Comparison of ENCODE assay signal across 9 mouse cellular contexts in genomic region chr11:103232966-103233365, GRCm38 (mm10). TPM values are rescaled to one million over a fixed set of nuclear protein-coding genes. Genes with fewer than 3 reads are reported as not detected.
A peak's percentile ranks its signal among the peaks of the same experiment; 100 is the strongest.
DNase-seq lines count a peak whose midpoint lies in the region; ATAC-seq and TF ChIP-seq lines count a peak whose summit lies in the region.
"Had no signal": no experiment of that assay in that cellular context is flagged by ENCODE, and none has a peak within 500 bp of the region (broad histone marks: within the 10 kb centered on the region; RNA-seq: fewer than 3 reads in every experiment).

No protein-coding gene starts in this region.

- H3K4me1 ChIP-seq in lung, embryonic 14.5 days (ENCODE audit: insufficient read depth) = no peaks in the 10 kb centered on the region

- TF ChIP-seq CTCF in lung, embryonic 14.5 days (IDR thresholded peaks at IDR 0.05; ENCODE audit: low read depth) = peak; percentile 91

- ATAC-seq in CD4-positive, CD25-positive, alpha-beta regulatory T cell, adult 4 months = peak; percentile 68
- ATAC-seq in lung, embryonic 14.5 days (ENCODE audit: insufficient read depth) = no peak

- DNase-seq in 3T3-L1 (ENCODE audit: low read depth, low spot score) = peak; percentile 81
- peak; percentile 66 for DNase-seq in c-Kit-positive CD71-negative TER-119-negative erythroid progenitor cells, embryonic 14.5 days (ENCODE audit: low read depth)
- DNase-seq in frontal cortex, postnatal 36 days (ENCODE audit: low spot score in 2 of 2) = peak; percentile 75 to 82
- DNase-seq in kidney, postnatal 4 days = peak; percentile 92 to 93
- DNase-seq in lung, embryonic 14.5 days = peak; percentile 90
- peak; percentile 84 for DNase-seq in right cerebral cortex, postnatal 14 days
- DNase-seq in urinary bladder, postnatal 4 days (ENCODE audit: low spot score in 2 of 2) = peak; percentile 72 to 85

- 26% methylated on average over 7 of the region's 7 CpGs for WGBS in lung, embryonic 14.5 days

- H3K27me3 ChIP-seq in lung, embryonic 14.5 days (ENCODE audit: insufficient read depth, low read length) = no peaks in the 10 kb centered on the region

- no peak overlapping the region for H3K4me3 ChIP-seq in lung, embryonic 14.5 days (ENCODE audit: low read depth, low read length)

- no peak overlapping the region for H3K27ac ChIP-seq in lung, embryonic 14.5 days (ENCODE audit: low read depth)

- no peak overlapping the region for H3K4me2 ChIP-seq in lung, embryonic 14.5 days

- peaks cover 45% of the 10 kb centered on the region for H3K36me3 ChIP-seq in lung, embryonic 14.5 days (ENCODE audit: insufficient read depth)

- H3K9ac ChIP-seq in lung, embryonic 14.5 days = no peak overlapping the region

- H3K9me3 ChIP-seq in lung, embryonic 14.5 days (ENCODE audit: low read depth, low read length) = no peaks in the 10 kb centered on the region

RNA-seq across cellular contexts. Expression of gene Spata32, which starts 14.7 kb away (rescaled TPM):
- polyA plus RNA-seq in CD4-positive, CD25-positive, alpha-beta regulatory T cell, adult 4 months (2017; shearing (Covaris generic)) = not detected
- not detected in 2 replicates for polyA plus RNA-seq in lung, embryonic 14.5 days (2014; fragmentation: Nextera tagmentation; extraction: Ambion mirVana)
- polyA plus RNA-seq: large intestine, adult 2 months had no signal

RNA-seq across cellular contexts. Expression of gene 1700023F06Rik, which starts 24.6 kb away (rescaled TPM):
- polyA plus RNA-seq in CD4-positive, CD25-positive, alpha-beta regulatory T cell, adult 4 months (2017; shearing (Covaris generic)) = not detected
- 0.89 and 1.2 TPM in 2 replicates for polyA plus RNA-seq in lung, embryonic 14.5 days (2014; fragmentation: Nextera tagmentation; extraction: Ambion mirVana)

RNA-seq across cellular contexts. Expression of gene Map3k14, which starts 34.3 kb away (rescaled TPM):
- polyA plus RNA-seq in CD4-positive, CD25-positive, alpha-beta regulatory T cell, adult 4 months (2017; shearing (Covaris generic)) = 10 to 100 TPM; 29.6 to 50.3 TPM
- 3.1 and 3.9 TPM in 2 replicates for polyA plus RNA-seq in lung, embryonic 14.5 days (2014; fragmentation: Nextera tagmentation; extraction: Ambion mirVana)
